Mouse (Mus musculus) fibroblast of lung, adult 2 months (primary cell): ENCODE measurements around the gene Otx2.
"Not testable (repeated sequence)": the region's sequence is repeated elsewhere in the genome, so short reads cannot be mapped to it uniquely, and the experiment has no call there.

Experiments used
- DNase-seq: peaks from one replicate; pipeline ENCODE4 v3.0.0-alpha.2; 2011; ENCODE audit warnings: low read depth

The Otx2 gene

GRCm38 (mm10) chr14:48653676-48654510 lies 19.7 kb downstream of the Otx2 start:
- DNase-seq = no peak

GRCm38 (mm10) chr14:48653081-48653480 lies 20.5 kb downstream of the Otx2 start:
- no peak for DNase-seq

- no peak for DNase-seq
Measured at GRCm38 (mm10) chr14:48652256-48652655, 21.4 kb downstream of the Otx2 start.

GRCm38 (mm10) chr14:48651471-48652211 lies 22.0 kb downstream of the Otx2 start:
- DNase-seq = no peak

- DNase-seq = no peak
Measured at GRCm38 (mm10) chr14:48641462-48642395, 31.9 kb downstream of the Otx2 start.

- DNase-seq = no peak
Measured at GRCm38 (mm10) chr14:48633141-48633540, 40.5 kb downstream of the Otx2 start.

GRCm38 (mm10) chr14:48632335-48632734 lies 41.3 kb downstream of the Otx2 start:
- no peak for DNase-seq

GRCm38 (mm10) chr14:48631486-48631885 lies 42.1 kb downstream of the Otx2 start:
- no peak for DNase-seq

GRCm38 (mm10) chr14:48629404-48629803 lies 44.2 kb downstream of the Otx2 start:
- no peak for DNase-seq

GRCm38 (mm10) chr14:48626271-48626670 lies 47.3 kb downstream of the Otx2 start:
- no peak for DNase-seq

GRCm38 (mm10) chr14:48625331-48625694 lies 48.3 kb downstream of the Otx2 start:
- no peak for DNase-seq

- no peak for DNase-seq
Measured at GRCm38 (mm10) chr14:48624596-48625330, 48.9 kb downstream of the Otx2 start.

GRCm38 (mm10) chr14:48622726-48623125 lies 50.9 kb downstream of the Otx2 start:
- not testable (repeated sequence) for DNase-seq

- DNase-seq = no peak
Measured at GRCm38 (mm10) chr14:48616361-48616760, 57.3 kb downstream of the Otx2 start.

- no peak for DNase-seq
Measured at GRCm38 (mm10) chr14:48608641-48609310, 64.8 kb downstream of the Otx2 start.
